Mouse (Mus musculus): ENCODE measurements at regions not wholly inside any gene's neighbourhood (a gene's known extent, or its start where the extent isn't known, plus 50 kb on each side); places are given as distances from the start of the nearest gene placed in this dataset.
A peak's percentile ranks its signal among the peaks of the same experiment; 100 is the strongest.

- TF ChIP-seq POLR2A (IDR thresholded peaks at IDR 0.05; ENCODE audit: low read depth, low read length) (no peak), CTCF (IDR thresholded peaks at IDR 0.05; ENCODE audit: extremely low read depth, insufficient read depth, insufficient read length, insufficient replicate concordance) (no peak)
- no peaks in the 10 kb centered on the region for H3K36me3 ChIP-seq (ENCODE audit: control insufficient read depth, insufficient read depth, low read length)
- no peaks in the 10 kb centered on the region for H3K4me1 ChIP-seq (ENCODE audit: control insufficient read depth, insufficient read depth, insufficient read length)
- no peak overlapping the region for H3K4me3 ChIP-seq (ENCODE audit: extremely low read depth, insufficient read depth, insufficient read length)
- no peak for DNase-seq (ENCODE audit: low read depth in 1 of 2, low spot score in 2 of 2)
- no peak overlapping the region for H3K27ac ChIP-seq (ENCODE audit: insufficient read depth, low read length)
- H3K27me3 ChIP-seq (ENCODE audit: control insufficient read depth, insufficient read depth, low read length): no peaks in the 10 kb centered on the region
- 30% methylated on average over 6 of the region's 6 CpGs for WGBS
Measured at GRCm38 (mm10) chr12:92019593-92020224, 170.8 kb upstream of the Sel1l start.

- WGBS: 81% methylated on average over 2 of the region's 2 CpGs
- H3K27ac ChIP-seq (ENCODE audit: insufficient read depth, low read length): no peak overlapping the region
- TF ChIP-seq POLR2A (IDR thresholded peaks at IDR 0.05; ENCODE audit: low read depth, low read length) (no peak), CTCF (IDR thresholded peaks at IDR 0.05; ENCODE audit: extremely low read depth, insufficient read depth, insufficient read length, insufficient replicate concordance) (no peak)
- H3K4me3 ChIP-seq (ENCODE audit: extremely low read depth, insufficient read depth, insufficient read length): no peak overlapping the region
- no peak for DNase-seq (ENCODE audit: low read depth in 1 of 2, low spot score in 2 of 2)
- no peaks in the 10 kb centered on the region for H3K4me1 ChIP-seq (ENCODE audit: control insufficient read depth, insufficient read depth, insufficient read length)
- no peaks in the 10 kb centered on the region for H3K36me3 ChIP-seq (ENCODE audit: control insufficient read depth, insufficient read depth, low read length)
- H3K27me3 ChIP-seq (ENCODE audit: control insufficient read depth, insufficient read depth, low read length): no peaks in the 10 kb centered on the region
Measured at GRCm38 (mm10) chr12:92015373-92015772, 166.4 kb upstream of the Sel1l start.

GRCm38 (mm10) chr12:92013979-92014378 is 165.0 kb upstream of the Sel1l start:
- H3K27me3 ChIP-seq (ENCODE audit: control insufficient read depth, insufficient read depth, low read length): no peaks in the 10 kb centered on the region
- H3K4me3 ChIP-seq (ENCODE audit: extremely low read depth, insufficient read depth, insufficient read length): no peak overlapping the region
- no peak for TF ChIP-seq CTCF (IDR thresholded peaks at IDR 0.05; ENCODE audit: extremely low read depth, insufficient read depth, insufficient read length, insufficient replicate concordance)
- no peak for TF ChIP-seq POLR2A (IDR thresholded peaks at IDR 0.05; ENCODE audit: low read depth, low read length)
- no peaks in the 10 kb centered on the region for H3K36me3 ChIP-seq (ENCODE audit: control insufficient read depth, insufficient read depth, low read length)
- DNase-seq (ENCODE audit: low read depth in 1 of 2, low spot score in 2 of 2): no peak
- H3K4me1 ChIP-seq (ENCODE audit: control insufficient read depth, insufficient read depth, insufficient read length): no peaks in the 10 kb centered on the region
- WGBS: 81% methylated on average over 8 of the region's 8 CpGs
- no peak overlapping the region for H3K27ac ChIP-seq (ENCODE audit: insufficient read depth, low read length)

- no peaks in the 10 kb centered on the region for H3K27me3 ChIP-seq (ENCODE audit: control insufficient read depth, insufficient read depth, low read length)
- DNase-seq (ENCODE audit: low read depth in 1 of 2, low spot score in 2 of 2): no peak
- H3K36me3 ChIP-seq (ENCODE audit: control insufficient read depth, insufficient read depth, low read length): no peaks in the 10 kb centered on the region
- no peak overlapping the region for H3K27ac ChIP-seq (ENCODE audit: insufficient read depth, low read length)
- TF ChIP-seq POLR2A (IDR thresholded peaks at IDR 0.05; ENCODE audit: low read depth, low read length): no peak
- TF ChIP-seq CTCF (IDR thresholded peaks at IDR 0.05; ENCODE audit: extremely low read depth, insufficient read depth, insufficient read length, insufficient replicate concordance): peak; percentile 28; the same call in 1 of the 2 replicates
- H3K4me1 ChIP-seq (ENCODE audit: control insufficient read depth, insufficient read depth, insufficient read length): no peaks in the 10 kb centered on the region
- no peak overlapping the region for H3K4me3 ChIP-seq (ENCODE audit: extremely low read depth, insufficient read depth, insufficient read length)
- WGBS: 12% methylated on average over 8 of the region's 8 CpGs
Measured at GRCm38 (mm10) chr12:92013244-92013643, 164.3 kb upstream of the Sel1l start.

- H3K4me3 ChIP-seq (ENCODE audit: extremely low read depth, insufficient read depth, insufficient read length): no peak overlapping the region
- H3K27ac ChIP-seq (ENCODE audit: insufficient read depth, low read length): no peak overlapping the region
- H3K36me3 ChIP-seq (ENCODE audit: control insufficient read depth, insufficient read depth, low read length): no peaks in the 10 kb centered on the region
- DNase-seq (ENCODE audit: low read depth in 1 of 2, low spot score in 2 of 2): no peak
- H3K4me1 ChIP-seq (ENCODE audit: control insufficient read depth, insufficient read depth, insufficient read length): no peaks in the 10 kb centered on the region
- WGBS: 79% methylated on average over 12 of the region's 12 CpGs
- no peak for TF ChIP-seq POLR2A (IDR thresholded peaks at IDR 0.05; ENCODE audit: low read depth, low read length)
- no peak for TF ChIP-seq CTCF (IDR thresholded peaks at IDR 0.05; ENCODE audit: extremely low read depth, insufficient read depth, insufficient read length, insufficient replicate concordance)
- no peaks in the 10 kb centered on the region for H3K27me3 ChIP-seq (ENCODE audit: control insufficient read depth, insufficient read depth, low read length)
Measured at GRCm38 (mm10) chr12:92004391-92005094, 155.6 kb upstream of the Sel1l start.

- Histone ChIP-seq H3K27ac (ENCODE audit: insufficient read depth, low read length) (no peak overlapping the region), H3K4me3 (ENCODE audit: extremely low read depth, insufficient read depth, insufficient read length) (no peak overlapping the region), H3K4me1 (ENCODE audit: control insufficient read depth, insufficient read depth, insufficient read length) (no peaks in the 10 kb centered on the region), H3K27me3 (ENCODE audit: control insufficient read depth, insufficient read depth, low read length) (no peaks in the 10 kb centered on the region), H3K36me3 (ENCODE audit: control insufficient read depth, insufficient read depth, low read length) (no peaks in the 10 kb centered on the region)
- TF ChIP-seq POLR2A (IDR thresholded peaks at IDR 0.05; ENCODE audit: low read depth, low read length): no peak
- no peak for TF ChIP-seq CTCF (IDR thresholded peaks at IDR 0.05; ENCODE audit: extremely low read depth, insufficient read depth, insufficient read length, insufficient replicate concordance)
- 91% methylated on average over 2 of the region's 2 CpGs for WGBS
- DNase-seq (ENCODE audit: low read depth in 1 of 2, low spot score in 2 of 2): no peak
Measured at GRCm38 (mm10) chr12:91999031-91999430, 150.1 kb upstream of the Sel1l start.

GRCm38 (mm10) chr12:91997404-91997803 is 148.4 kb upstream of the Sel1l start:
- no peak for TF ChIP-seq CTCF (IDR thresholded peaks at IDR 0.05; ENCODE audit: extremely low read depth, insufficient read depth, insufficient read length, insufficient replicate concordance)
- no peak for TF ChIP-seq POLR2A (IDR thresholded peaks at IDR 0.05; ENCODE audit: low read depth, low read length)
- DNase-seq (ENCODE audit: low read depth in 1 of 2, low spot score in 2 of 2): no peak
- 78% methylated on average over 1 of the region's 1 CpGs for WGBS
- H3K27me3 ChIP-seq (ENCODE audit: control insufficient read depth, insufficient read depth, low read length): no peaks in the 10 kb centered on the region
- no peak overlapping the region for H3K27ac ChIP-seq (ENCODE audit: insufficient read depth, low read length)
- no peaks in the 10 kb centered on the region for H3K4me1 ChIP-seq (ENCODE audit: control insufficient read depth, insufficient read depth, insufficient read length)
- H3K4me3 ChIP-seq (ENCODE audit: extremely low read depth, insufficient read depth, insufficient read length): no peak overlapping the region
- H3K36me3 ChIP-seq (ENCODE audit: control insufficient read depth, insufficient read depth, low read length): no peaks in the 10 kb centered on the region
